In genomic region chr5:74267736-74268369, GRCm38 (mm10) we compare ENCODE assay signal across 20 mouse cellular contexts.
DNase-seq lines count a peak whose midpoint lies in the region; ATAC-seq and TF ChIP-seq lines count a peak whose summit lies in the region.
"Had no signal": no experiment of that assay in that cellular context is flagged by ENCODE, and none has a peak within 500 bp of the region (broad histone marks: within the 10 kb centered on the region; RNA-seq: fewer than 3 reads in every experiment).

No protein-coding gene starts in this region.

- no peaks in the 10 kb centered on the region for H3K27me3 ChIP-seq in forebrain, embryonic 10.5 days (ENCODE audit: poor library complexity, severe bottlenecking)
- H3K27me3 ChIP-seq in forebrain, embryonic 16.5 days (replicated peaks; ENCODE audit: control insufficient read depth, insufficient read depth, low read length): no peaks in the 10 kb centered on the region
- no peaks in the 10 kb centered on the region for H3K27me3 ChIP-seq in testis, adult 2 months (ENCODE audit: control insufficient read depth, insufficient read depth, low read length)
- H3K27me3 ChIP-seq in stomach, postnatal 0 days (ENCODE audit: control insufficient read depth, insufficient read depth, low read length): no peaks in the 10 kb centered on the region
- H3K27me3 ChIP-seq: forebrain, embryonic 12.5 days; hindbrain, embryonic 12.5 days had no signal

- H3K4me3 ChIP-seq in forebrain, embryonic 10.5 days: no peak overlapping the region
- H3K4me3 ChIP-seq in forebrain, embryonic 16.5 days (replicated peaks; ENCODE audit: low read length): no peak overlapping the region
- H3K4me3 ChIP-seq in testis, adult 2 months (ENCODE audit: control insufficient read depth, low read depth, low read length): peak overlapping the region; percentile 42
- H3K4me3 ChIP-seq in stomach, postnatal 0 days (ENCODE audit: low read depth, low read length): no peak overlapping the region
- H3K4me3 ChIP-seq in layer of hippocampus, adult 2 months: no peak overlapping the region
- H3K4me3 ChIP-seq: forebrain, embryonic 12.5 days; hindbrain, embryonic 12.5 days; left cerebral cortex, adult 2 months; midbrain, embryonic 10.5 days had no signal

- WGBS in forebrain, embryonic 10.5 days: 53% methylated on average over 5 of the region's 5 CpGs
- WGBS in forebrain, embryonic 16.5 days: 53% methylated on average over 5 of the region's 5 CpGs
- 56% methylated on average over 5 of the region's 5 CpGs for WGBS in stomach, postnatal 0 days

- DNase-seq in forebrain, embryonic 10.5 days (ENCODE audit: extremely low spot score, low spot score): no peak
- DNase-seq in testis, postnatal 14 days (ENCODE audit: low spot score): no peak
- peak; percentile 76 for DNase-seq in hindlimb bud, embryonic 11.5 days (ENCODE audit: extremely low spot score, low read depth, low spot score)
- DNase-seq in stomach, postnatal 0 days (ENCODE audit: low spot score): no peak
- DNase-seq in right cerebral cortex, adult 18-20 months: no peak
- DNase-seq in layer of hippocampus, adult 2 months (ENCODE audit: low spot score in 2 of 2): no peak
- DNase-seq: adrenal gland, postnatal 25 days; B cell, adult 2 months; gastrocnemius, postnatal 10 days; lung, postnatal 10 days; right cerebral cortex, postnatal 14 days; thymus, postnatal 14 days had no signal

- no peak overlapping the region for H3K9ac ChIP-seq in forebrain, embryonic 16.5 days (replicated peaks; ENCODE audit: low read depth, low read length)
- H3K9ac ChIP-seq in stomach, postnatal 0 days (ENCODE audit: low read length): no peak overlapping the region
- H3K9ac ChIP-seq: forebrain, embryonic 12.5 days; hindbrain, embryonic 12.5 days; liver, embryonic 14.5 days had no signal

- peaks cover 43% of the 10 kb centered on the region for H3K4me1 ChIP-seq in forebrain, embryonic 10.5 days
- H3K4me1 ChIP-seq in forebrain, embryonic 16.5 days (replicated peaks; ENCODE audit: control insufficient read depth, insufficient read depth, low read length): peaks cover 7% of the 10 kb centered on the region; the same call in 1 of the 2 replicates
- H3K4me1 ChIP-seq in testis, adult 2 months (ENCODE audit: control insufficient read depth, insufficient read depth, low read length): peaks cover 2% of the 10 kb centered on the region; the same call in 1 of the 2 replicates
- H3K4me1 ChIP-seq in stomach, postnatal 0 days (replicated peaks; ENCODE audit: control insufficient read depth, insufficient read depth): no peaks in the 10 kb centered on the region; the same call in 1 of the 2 replicates

- H3K4me2 ChIP-seq in forebrain, embryonic 16.5 days (ENCODE audit: low read length): no peak overlapping the region
- no peak overlapping the region for H3K4me2 ChIP-seq in stomach, postnatal 0 days (replicated peaks; ENCODE audit: low read depth)
- H3K4me2 ChIP-seq: forebrain, embryonic 12.5 days; hindbrain, embryonic 12.5 days had no signal

- no peak for TF ChIP-seq EP300 in stomach, postnatal 0 days (optimal IDR thresholded peaks at IDR 0.05)

- no peaks in the 10 kb centered on the region for H3K9me3 ChIP-seq in forebrain, embryonic 10.5 days
- no peaks in the 10 kb centered on the region for H3K9me3 ChIP-seq in forebrain, embryonic 16.5 days (ENCODE audit: control insufficient read depth, low read length)
- H3K9me3 ChIP-seq in stomach, postnatal 0 days (ENCODE audit: control insufficient read depth, low read length): no peaks in the 10 kb centered on the region
- H3K9me3 ChIP-seq: forebrain, embryonic 12.5 days; hindbrain, embryonic 12.5 days; midbrain, embryonic 10.5 days had no signal

- no peak for TF ChIP-seq POLR2A in testis, adult 2 months (IDR thresholded peaks at IDR 0.05; ENCODE audit: control insufficient read depth, low read depth, low read length)

- H3K36me3 ChIP-seq in forebrain, embryonic 10.5 days (replicated peaks): no peaks in the 10 kb centered on the region
- no peaks in the 10 kb centered on the region for H3K36me3 ChIP-seq in forebrain, embryonic 16.5 days (ENCODE audit: control insufficient read depth, insufficient read depth)
- H3K36me3 ChIP-seq in testis, adult 2 months (ENCODE audit: control insufficient read depth, insufficient read depth, low read length): no peaks in the 10 kb centered on the region
- H3K36me3 ChIP-seq in stomach, postnatal 0 days (ENCODE audit: control insufficient read depth, insufficient read depth, low read length): no peaks in the 10 kb centered on the region
- H3K36me3 ChIP-seq: forebrain, embryonic 12.5 days; hindbrain, embryonic 12.5 days; midbrain, embryonic 10.5 days had no signal

- ATAC-seq in forebrain, embryonic 16.5 days: no peak
- ATAC-seq in stomach, postnatal 0 days (ENCODE audit: low FRiP score, low TSS enrichment): no peak
- ATAC-seq: intestine, embryonic 16.5 days had no signal

- TF ChIP-seq CTCF in testis, adult 2 months (IDR thresholded peaks at IDR 0.05; ENCODE audit: control insufficient read depth, insufficient read depth, insufficient replicate concordance, low read depth, low read length): no peak
- no peak for TF ChIP-seq CTCF in stomach, postnatal 0 days (IDR thresholded peaks at IDR 0.05; ENCODE audit: low read depth)
- no peak for TF ChIP-seq CTCF in layer of hippocampus, adult 2 months (conservative IDR thresholded peaks at IDR 0.05)

- peak overlapping the region; percentile 51; the same call in 1 of the 2 replicates for H3K27ac ChIP-seq in forebrain, embryonic 10.5 days
- no peak overlapping the region for H3K27ac ChIP-seq in forebrain, embryonic 16.5 days (ENCODE audit: low read length)
- no peak overlapping the region for H3K27ac ChIP-seq in testis, adult 2 months (ENCODE audit: control insufficient read depth, insufficient read depth, low read depth, low read length)
- no peak overlapping the region for H3K27ac ChIP-seq in stomach, postnatal 0 days (replicated peaks)
- H3K27ac ChIP-seq in layer of hippocampus, adult 2 months: no peak overlapping the region
- H3K27ac ChIP-seq: forebrain, embryonic 12.5 days; hindbrain, embryonic 12.5 days; left cerebral cortex, adult 2 months; liver, embryonic 14.5 days; midbrain, embryonic 10.5 days had no signal
